Mouse (Mus musculus): ENCODE results near the gene Btla.

Btla gene

GRCm38 (mm10) chr16:45222016-45222415, 2.1 kb upstream of the Btla start:
- H3K9me3 ChIP-seq (ENCODE audit: low read length): no peaks in the 10 kb centered on the region
- H3K4me3 ChIP-seq (replicated peaks; ENCODE audit: low read length): no peak overlapping the region
- no peaks in the 10 kb centered on the region for H3K36me3 ChIP-seq (ENCODE audit: insufficient read depth, low read length)
- TF ChIP-seq POU5F1 (IDR thresholded peaks at IDR 0.05; ENCODE audit: borderline replicate concordance, low read length) (no peak), CTCF (conservative IDR thresholded peaks at IDR 0.05; ENCODE audit: low read length) (no peak), NANOG (IDR thresholded peaks at IDR 0.05; ENCODE audit: borderline replicate concordance, low read length) (no peak)
- no peaks in the 10 kb centered on the region for H3K27me3 ChIP-seq (ENCODE audit: insufficient read depth, low read length)
- peaks cover 10% of the 10 kb centered on the region; the same call in 1 of the 2 replicates for H3K4me1 ChIP-seq (replicated peaks; ENCODE audit: low read depth, low read length)

- H3K4me3 ChIP-seq (replicated peaks; ENCODE audit: low read length): no peak overlapping the region
Measured at GRCm38 (mm10) chr16:45222771-45223170, 1.3 kb upstream of the Btla start.

GRCm38 (mm10) chr16:45224431-45225008, 405 bp downstream of the Btla start:
- Histone ChIP-seq H3K9me3 (ENCODE audit: low read length) (no peaks in the 10 kb centered on the region), H3K4me3 (replicated peaks; ENCODE audit: low read length) (no peak overlapping the region), H3K4me1 (replicated peaks; ENCODE audit: low read depth, low read length) (peaks cover 10% of the 10 kb centered on the region; the same call in 1 of the 2 replicates), H3K36me3 (ENCODE audit: insufficient read depth, low read length) (no peaks in the 10 kb centered on the region), H3K27me3 (ENCODE audit: insufficient read depth, low read length) (no peaks in the 10 kb centered on the region)
- TF ChIP-seq POU5F1 (IDR thresholded peaks at IDR 0.05; ENCODE audit: borderline replicate concordance, low read length): no peak
- no peak for TF ChIP-seq NANOG (IDR thresholded peaks at IDR 0.05; ENCODE audit: borderline replicate concordance, low read length)
- TF ChIP-seq CTCF (conservative IDR thresholded peaks at IDR 0.05; ENCODE audit: low read length): no peak

More at GRCm38 (mm10) chr16:45222771-45223170, 1.3 kb upstream of the Btla start:
- Histone ChIP-seq H3K9me3 (ENCODE audit: low read length) (no peaks in the 10 kb centered on the region), H3K4me1 (replicated peaks; ENCODE audit: low read depth, low read length) (peaks cover 10% of the 10 kb centered on the region; the same call in 1 of the 2 replicates), H3K36me3 (ENCODE audit: insufficient read depth, low read length) (no peaks in the 10 kb centered on the region), H3K27me3 (ENCODE audit: insufficient read depth, low read length) (no peaks in the 10 kb centered on the region)
- TF ChIP-seq CTCF (conservative IDR thresholded peaks at IDR 0.05; ENCODE audit: low read length) (no peak), POU5F1 (IDR thresholded peaks at IDR 0.05; ENCODE audit: borderline replicate concordance, low read length) (no peak), NANOG (IDR thresholded peaks at IDR 0.05; ENCODE audit: borderline replicate concordance, low read length) (no peak)

- H3K4me3 ChIP-seq (replicated peaks; ENCODE audit: low read length): no peak overlapping the region
- H3K9me3 ChIP-seq (ENCODE audit: low read length): no peaks in the 10 kb centered on the region
- TF ChIP-seq POU5F1 (IDR thresholded peaks at IDR 0.05; ENCODE audit: borderline replicate concordance, low read length) (no peak), NANOG (IDR thresholded peaks at IDR 0.05; ENCODE audit: borderline replicate concordance, low read length) (no peak)
- peaks cover 10% of the 10 kb centered on the region; the same call in 1 of the 2 replicates for H3K4me1 ChIP-seq (replicated peaks; ENCODE audit: low read depth, low read length)
- H3K36me3 ChIP-seq (ENCODE audit: insufficient read depth, low read length): no peaks in the 10 kb centered on the region
- no peaks in the 10 kb centered on the region for H3K27me3 ChIP-seq (ENCODE audit: insufficient read depth, low read length)
Measured at GRCm38 (mm10) chr16:45227002-45227401, 2.9 kb downstream of the Btla start.

GRCm38 (mm10) chr16:45231296-45231695, 7.2 kb downstream of the Btla start:
- H3K36me3 ChIP-seq (ENCODE audit: insufficient read depth, low read length): no peaks in the 10 kb centered on the region
- no peaks in the 10 kb centered on the region for H3K4me1 ChIP-seq (replicated peaks; ENCODE audit: low read depth, low read length)
- no peaks in the 10 kb centered on the region for H3K27me3 ChIP-seq (ENCODE audit: insufficient read depth, low read length)
- H3K9me3 ChIP-seq (ENCODE audit: low read length): no peaks in the 10 kb centered on the region
- H3K4me3 ChIP-seq (replicated peaks; ENCODE audit: low read length): no peak overlapping the region
- TF ChIP-seq NANOG (IDR thresholded peaks at IDR 0.05; ENCODE audit: borderline replicate concordance, low read length): no peak
- TF ChIP-seq POU5F1 (IDR thresholded peaks at IDR 0.05; ENCODE audit: borderline replicate concordance, low read length): no peak
- no peak for TF ChIP-seq CTCF (conservative IDR thresholded peaks at IDR 0.05; ENCODE audit: low read length)

GRCm38 (mm10) chr16:45233007-45233406, 8.9 kb downstream of the Btla start:
- Histone ChIP-seq H3K36me3 (ENCODE audit: insufficient read depth, low read length) (no peaks in the 10 kb centered on the region), H3K9me3 (ENCODE audit: low read length) (no peaks in the 10 kb centered on the region), H3K4me1 (replicated peaks; ENCODE audit: low read depth, low read length) (no peaks in the 10 kb centered on the region), H3K4me3 (replicated peaks; ENCODE audit: low read length) (no peak overlapping the region), H3K27me3 (ENCODE audit: insufficient read depth, low read length) (no peaks in the 10 kb centered on the region)
- TF ChIP-seq NANOG (IDR thresholded peaks at IDR 0.05; ENCODE audit: borderline replicate concordance, low read length): no peak
- TF ChIP-seq POU5F1 (IDR thresholded peaks at IDR 0.05; ENCODE audit: borderline replicate concordance, low read length): no peak

- H3K36me3 ChIP-seq (ENCODE audit: insufficient read depth, low read length): no peaks in the 10 kb centered on the region
- H3K4me3 ChIP-seq (replicated peaks; ENCODE audit: low read length): no peak overlapping the region
Measured at GRCm38 (mm10) chr16:45242700-45243099, 18.6 kb downstream of the Btla start.

GRCm38 (mm10) chr16:45244930-45245472, 20.9 kb downstream of the Btla start:
- Histone ChIP-seq H3K27me3 (ENCODE audit: insufficient read depth, low read length) (no peaks in the 10 kb centered on the region), H3K4me1 (replicated peaks; ENCODE audit: low read depth, low read length) (no peaks in the 10 kb centered on the region), H3K9me3 (ENCODE audit: low read length) (no peaks in the 10 kb centered on the region), H3K36me3 (ENCODE audit: insufficient read depth, low read length) (no peaks in the 10 kb centered on the region), H3K4me3 (replicated peaks; ENCODE audit: low read length) (no peak overlapping the region)
- TF ChIP-seq CTCF (conservative IDR thresholded peaks at IDR 0.05; ENCODE audit: low read length) (no peak), POU5F1 (IDR thresholded peaks at IDR 0.05; ENCODE audit: borderline replicate concordance, low read length) (no peak), NANOG (IDR thresholded peaks at IDR 0.05; ENCODE audit: borderline replicate concordance, low read length) (no peak)

More at GRCm38 (mm10) chr16:45242700-45243099, 18.6 kb downstream of the Btla start:
- Histone ChIP-seq H3K9me3 (ENCODE audit: low read length) (no peaks in the 10 kb centered on the region), H3K27me3 (ENCODE audit: insufficient read depth, low read length) (no peaks in the 10 kb centered on the region), H3K4me1 (replicated peaks; ENCODE audit: low read depth, low read length) (no peaks in the 10 kb centered on the region)
- TF ChIP-seq NANOG (IDR thresholded peaks at IDR 0.05; ENCODE audit: borderline replicate concordance, low read length) (no peak), POU5F1 (IDR thresholded peaks at IDR 0.05; ENCODE audit: borderline replicate concordance, low read length) (no peak), CTCF (conservative IDR thresholded peaks at IDR 0.05; ENCODE audit: low read length) (no peak)

GRCm38 (mm10) chr16:45249761-45250160, 25.6 kb downstream of the Btla start:
- Histone ChIP-seq H3K4me3 (replicated peaks; ENCODE audit: low read length) (no peak overlapping the region), H3K27me3 (ENCODE audit: insufficient read depth, low read length) (no peaks in the 10 kb centered on the region), H3K4me1 (replicated peaks; ENCODE audit: low read depth, low read length) (no peaks in the 10 kb centered on the region), H3K9me3 (ENCODE audit: low read length) (no peaks in the 10 kb centered on the region), H3K36me3 (ENCODE audit: insufficient read depth, low read length) (no peaks in the 10 kb centered on the region)
- TF ChIP-seq POU5F1 (IDR thresholded peaks at IDR 0.05; ENCODE audit: borderline replicate concordance, low read length): no peak
- TF ChIP-seq NANOG (IDR thresholded peaks at IDR 0.05; ENCODE audit: borderline replicate concordance, low read length): no peak
- TF ChIP-seq CTCF (conservative IDR thresholded peaks at IDR 0.05; ENCODE audit: low read length): no peak
